Mouse (Mus musculus) ZHBTc4 (cell line): ENCODE data around the gene Ppie.
"Not testable (repeated sequence)": the region's sequence is repeated elsewhere in the genome, so short reads cannot be mapped to it uniquely, and the experiment has no call there.

ENCODE experiments used
- DNase-seq: peaks from one replicate; pipeline ENCODE4 v3.0.0-alpha.2; 2011; ENCODE audit warnings: low read depth, low spot score

Gene Ppie

GRCm38 (mm10) chr4:123114651-123115050 lies 25.1 kb downstream of the Ppie start:
- DNase-seq, result not testable (repeated sequence)

- no peak for DNase-seq
Observed at GRCm38 (mm10) chr4:123112216-123112764, 27.5 kb downstream of the Ppie start.

- DNase-seq, result not testable (repeated sequence)
Observed at GRCm38 (mm10) chr4:123111275-123111983, 28.3 kb downstream of the Ppie start.

GRCm38 (mm10) chr4:123110751-123111150 lies 29.0 kb downstream of the Ppie start:
- DNase-seq, result no peak

GRCm38 (mm10) chr4:123108056-123108455 lies 31.7 kb downstream of the Ppie start:
- DNase-seq, result no peak

GRCm38 (mm10) chr4:123106864-123107263 lies 32.9 kb downstream of the Ppie start:
- no peak for DNase-seq

- DNase-seq, result not testable (repeated sequence)
Observed at GRCm38 (mm10) chr4:123105929-123106328, 33.8 kb downstream of the Ppie start.

GRCm38 (mm10) chr4:123105451-123105790 lies 34.3 kb downstream of the Ppie start:
- peak; percentile 50 for DNase-seq

- peak; percentile 84 for DNase-seq
Observed at GRCm38 (mm10) chr4:123104651-123105450, 34.9 kb downstream of the Ppie start, which contains the start of gene Bmp8b. Gene Bmp8b (plus strand): TSS chr4:123105165.

GRCm38 (mm10) chr4:123093869-123094268 lies 45.9 kb downstream of the Ppie start:
- no peak for DNase-seq

- no peak for DNase-seq
Observed at GRCm38 (mm10) chr4:123093064-123093776, 46.5 kb downstream of the Ppie start.

GRCm38 (mm10) chr4:123092621-123093020 lies 47.1 kb downstream of the Ppie start:
- peak; percentile 80 for DNase-seq

- DNase-seq, result peak; percentile 31
Observed at GRCm38 (mm10) chr4:123086381-123086780, 53.4 kb downstream of the Ppie start.

GRCm38 (mm10) chr4:123085290-123085689 lies 54.5 kb downstream of the Ppie start:
- no peak for DNase-seq

GRCm38 (mm10) chr4:123083323-123083902 lies 56.3 kb downstream of the Ppie start:
- DNase-seq, result no peak

GRCm38 (mm10) chr4:123082283-123083163 lies 57.2 kb downstream of the Ppie start:
- DNase-seq, result peak; percentile 88

GRCm38 (mm10) chr4:123080791-123081190 lies 59.0 kb downstream of the Ppie start:
- DNase-seq, result no peak

- no peak for DNase-seq
Observed at GRCm38 (mm10) chr4:123078231-123078630, 61.5 kb downstream of the Ppie start.
